Comparison of ENCODE assay signal across 9 mouse cellular contexts in the genomic region with DNA sequence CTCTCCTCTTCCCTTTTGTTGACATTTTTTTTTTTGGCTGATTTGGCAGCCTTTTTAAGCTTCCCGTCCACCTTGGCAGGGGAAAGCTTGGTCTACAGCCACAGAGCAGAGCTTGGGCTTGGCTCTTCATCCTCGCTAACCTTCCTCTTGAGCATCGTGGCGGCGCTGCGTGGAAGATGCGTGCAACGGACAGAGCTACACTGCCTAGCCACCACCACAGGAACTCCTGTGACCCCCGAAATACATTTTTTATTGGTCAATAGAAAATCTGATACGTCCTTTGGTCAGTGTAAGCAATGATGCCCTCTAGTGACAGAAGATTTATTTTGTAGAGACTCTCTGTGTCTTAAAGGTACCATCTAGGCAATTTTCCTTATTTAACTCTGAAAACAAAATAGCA. TPM values are rescaled to one million over a fixed set of nuclear protein-coding genes. Genes with fewer than 3 reads are reported as not detected.
A peak's percentile ranks its signal among the peaks of the same experiment; 100 is the strongest.
DNase-seq lines count a peak whose midpoint lies in the region; ATAC-seq lines count a peak whose summit lies in the region.
"Had no signal": no experiment of that assay in that cellular context is flagged by ENCODE, and none has a peak within 500 bp of the region (broad histone marks: within the 10 kb centered on the region; RNA-seq: fewer than 3 reads in every experiment).

No protein-coding gene starts in this region.

- intact Hi-C loops in heart, postnatal 10 days (cut with DNase I): loop anchor here (10.0 kb wide), 1 partner anchor 130 kb away; no protein-coding TSS in a partner anchor
- intact Hi-C loops in left cerebral cortex, postnatal 4 days (cut with DNase I): no loop called here

- no peaks in the 10 kb centered on the region for H3K27me3 ChIP-seq in liver, embryonic 12.5 days (replicated peaks)
- H3K27me3 ChIP-seq: hindbrain, embryonic 12.5 days had no signal

- H3K4me3 ChIP-seq in liver, embryonic 12.5 days: no peak overlapping the region
- H3K4me3 ChIP-seq: hindbrain, embryonic 12.5 days had no signal

- WGBS in liver, embryonic 12.5 days (ENCODE audit: insufficient replicate concordance): 40% methylated on average over 10 of the region's 10 CpGs

- peak; percentile 79 for ATAC-seq in cerebellum, adult (ENCODE audit: insufficient number of reproducible peaks, low FRiP score, low TSS enrichment)
- no peak for ATAC-seq in liver, embryonic 12.5 days

- H3K36me3 ChIP-seq in liver, embryonic 12.5 days: no peaks in the 10 kb centered on the region
- H3K36me3 ChIP-seq: hindbrain, embryonic 12.5 days had no signal

- no peaks in the 10 kb centered on the region for H3K9me3 ChIP-seq in liver, embryonic 12.5 days (replicated peaks)
- H3K9me3 ChIP-seq: hindbrain, embryonic 12.5 days had no signal

- no peak overlapping the region for H3K27ac ChIP-seq in liver, embryonic 12.5 days
- H3K27ac ChIP-seq: hindbrain, embryonic 12.5 days had no signal

- DNase-seq in cerebellum, adult 11-12 months: no peak
- DNase-seq in liver: no peak
- peak; percentile 28 to 37 for DNase-seq in heart, postnatal 10 days
- DNase-seq in retina, embryonic 14.5 days (ENCODE audit: low spot score): peak; percentile 20
- no peak for DNase-seq in left cerebral cortex, postnatal 4 days
- DNase-seq in layer of hippocampus, adult 18-20 months (ENCODE audit: low spot score in 2 of 2): no peak

- 0 out of 2 replicates have a peak overlapping the region, but pooled peaks have one; percentile 6 for H3K4me2 ChIP-seq in liver, embryonic 12.5 days
- H3K4me2 ChIP-seq: hindbrain, embryonic 12.5 days had no signal

- no peaks in the 10 kb centered on the region for H3K4me1 ChIP-seq in liver, embryonic 12.5 days
- H3K4me1 ChIP-seq: hindbrain, embryonic 12.5 days had no signal

- no peak overlapping the region for H3K9ac ChIP-seq in liver, embryonic 12.5 days
- H3K9ac ChIP-seq: hindbrain, embryonic 12.5 days had no signal

RNA-seq across cellular contexts. Expression of a gene that starts 6.1 kb away (rescaled TPM):
- 0.74 and 1.4 TPM in 2 replicates for polyA plus RNA-seq in liver, embryonic 12.5 days (2016; fragmentation: Nextera tagmentation; extraction: Ambion mirVana)
- total RNA-seq in heart, postnatal 10 days (2021): 10 to 100 TPM in 1 of 2 experiments, 1 to 10 TPM in 1; 5.4 to 10.6 TPM
- 1 to 10 TPM in 1 of 2 experiments, not detected in 1; 1.2 TPM for total RNA-seq in left cerebral cortex, postnatal 4 days (2021)
- total RNA-seq in layer of hippocampus, adult 18-20 months (2021): 1 to 10 TPM; 1.4 to 3.1 TPM

RNA-seq across cellular contexts. Expression of a gene that starts 29.0 kb away (rescaled TPM):
- 26.4 and 31.0 TPM in 2 replicates for polyA plus RNA-seq in liver, embryonic 12.5 days (2016; fragmentation: Nextera tagmentation; extraction: Ambion mirVana)
- total RNA-seq in heart, postnatal 10 days (2021): 100 to 1,000 TPM; 522 to 615 TPM
- 10 to 100 TPM in 1 of 2 experiments, 1 to 10 TPM in 1; 9.3 to 10.5 TPM for total RNA-seq in left cerebral cortex, postnatal 4 days (2021)
- total RNA-seq in layer of hippocampus, adult 18-20 months (2021): 1 to 10 TPM; 7.0 to 9.8 TPM

Comparison
In these comparisons a context has a peak if more than half of its experiments do, and no peak if none do; other contexts are left out.
1. DNase-seq: peak in heart, postnatal 10 days (2 of 2) and retina, embryonic 14.5 days (single experiment); none in cerebellum, adult 11-12 months (single experiment), liver (single experiment), left cerebral cortex, postnatal 4 days (single experiment) and layer of hippocampus, adult 18-20 months (0 of 2).
2. RNA of a gene that starts 29.0 kb away (total RNA-seq): 522 to 615 TPM in heart, postnatal 10 days; 9.3 to 10.5 TPM in left cerebral cortex, postnatal 4 days and 7.0 to 9.8 TPM in layer of hippocampus, adult 18-20 months; every median in the first group is over 10 times any median in the second.